Mouse (Mus musculus) liver, embryonic 14.5 days (tissue): ENCODE data around the gene Fam241b. TPM values are rescaled to one million over a fixed set of nuclear protein-coding genes. Genes with fewer than 3 reads are reported as not detected.

Source experiments
- ATAC-seq: fragments of 200-750 bp; cut with Nextera tagmentation; 2 replicates; pipeline ENCODE4 v1.8.0; 2017; ENCODE audit warnings: moderate number of reproducible peaks, mild to moderate bottlenecking, moderate library complexity; ENCODE audit not compliant: insufficient read depth
- DNase-seq, 3 experiments: peaks; one replicate each; pipeline ENCODE4 v3.0.0-alpha.2; 2012 to 2013; ENCODE audit warnings: low read depth in 3 of 3, low spot score in 3 of 3
- H3K27ac ChIP-seq: fragments of 300-500 bp; sonication (generic); 2 replicates; pipeline ENCODE4 v1.5.1; 2014; ENCODE audit warnings: moderate library complexity, mild to moderate bottlenecking, control low read depth, inconsistent platforms
- H3K27me3 ChIP-seq: fragments of 300-500 bp; sonication (generic); 2 replicates; pipeline ENCODE4 v1.6.1; 2014; ENCODE audit warnings: mild to moderate bottlenecking, low read length, moderate library complexity; ENCODE audit not compliant: control insufficient read depth, insufficient read depth
- H3K36me3 ChIP-seq: fragments of 300-500 bp; sonication (generic); replicated peaks from 2 replicates; pipeline ENCODE4 v1.6.1; 2014; ENCODE audit warnings: low read depth; ENCODE audit not compliant: control insufficient read depth, insufficient read depth
- H3K4me1 ChIP-seq, 2 experiments: fragments of 200-500 bp in 1 of 2; fragments of 300-500 bp in 1 of 2; sonication (generic) in 1 of 2; replicated peaks; 2 replicates each; pipeline ENCODE4 v1.6.1; 2012 to 2014; ENCODE audit warnings: antibody characterized with exemption in 1 of 2, inconsistent platforms in 1 of 2, low read length in 1 of 2; ENCODE audit not compliant: control insufficient read depth in 2 of 2, insufficient read depth in 2 of 2
- H3K4me2 ChIP-seq: fragments of 300-500 bp; sonication (generic); 2 replicates; pipeline ENCODE4 v1.6.1; 2014; ENCODE audit warnings: low read depth, mild to moderate bottlenecking, control low read depth, moderate library complexity
- H3K4me3 ChIP-seq, 2 experiments: fragments of 200-500 bp in 1 of 2; fragments of 300-500 bp in 1 of 2; sonication (generic) in 1 of 2; 2 replicates each; pipeline ENCODE4 v1.5.1; 2012 to 2014; ENCODE audit warnings: low read depth in 2 of 2, low read length in 2 of 2, mild to moderate bottlenecking in 2 of 2, control low read depth in 1 of 2, inconsistent platforms in 1 of 2, moderate library complexity in 1 of 2; ENCODE audit not compliant: insufficient read depth in 1 of 2
- H3K9ac ChIP-seq: fragments of 300-500 bp; sonication (generic); replicated peaks from 2 replicates; pipeline ENCODE4 v1.6.1; 2014; ENCODE audit warnings: mild to moderate bottlenecking, control low read depth, moderate library complexity
- H3K9me3 ChIP-seq: fragments of 300-500 bp; sonication (generic); 2 replicates; pipeline ENCODE4 v1.6.1; 2016; ENCODE audit warnings: low read length, mixed read lengths; ENCODE audit not compliant: control insufficient read depth
- CTCF ChIP-seq: IDR thresholded peaks from 2 replicates; pipeline ENCODE4 v1.5.1; 2016; ENCODE audit warnings: antibody characterized with exemption, low read depth, control low read depth
- EP300 ChIP-seq: IDR thresholded peaks from 2 replicates; pipeline ENCODE4 v1.6.1; 2016; ENCODE audit warnings: antibody characterized with exemption, low read depth
- WGBS: fragments of 180-500 bp; shearing (Covaris S2); extraction: QIAGEN DNeasy Blood & Tissue Kit; methylation state at CpG from one replicate; pipeline ENCODE4 v1.1.7; 2014; ENCODE audit not compliant: insufficient replicate concordance; 5-methylcytosine and 5-hydroxymethylcytosine counted together
- polyA plus RNA-seq, 2 experiments: library from polyadenylated mRNA; depleted of rRNA in 1 of 2; stranded (reverse) in 1 of 2; unstranded in 1 of 2; fragments of >200 nt; fragmentation: Nextera tagmentation in 1 of 2; extraction: Ambion mirVana in 1 of 2; gene quantifications; 2 replicates each; pipeline versions ENCODE4 v1.2.1 to v1.2.3; 2012 to 2014

Fam241b gene
- polyA plus RNA-seq, 2 experiments, result 0.20 to 0.27 TPM

- H3K36me3 ChIP-seq, result no peaks in the 10 kb centered on the region
- H3K27ac ChIP-seq, result no peak overlapping the region
- no peak for ATAC-seq
- no peaks in the 10 kb centered on the region for H3K27me3 ChIP-seq
- no peaks in the 10 kb centered on the region for H3K4me1 ChIP-seq
- H3K9ac ChIP-seq, result no peak overlapping the region
- 37% methylated on average over 12 of the region's 12 CpGs for WGBS
- H3K4me3 ChIP-seq, result no peak overlapping the region
- TF ChIP-seq EP300, result no peak
- no peak for TF ChIP-seq CTCF
- H3K4me2 ChIP-seq, result no peak overlapping the region
- no peak for DNase-seq
- no peaks in the 10 kb centered on the region for H3K9me3 ChIP-seq
These were observed 3.9 kb upstream of the Fam241b start for GRCm38 (mm10) chr10:62147466-62148248.

- Histone ChIP-seq H3K9ac (no peak overlapping the region), H3K36me3 (no peaks in the 10 kb centered on the region), H3K9me3 (no peaks in the 10 kb centered on the region), H3K27me3 (no peaks in the 10 kb centered on the region), H3K4me1 (no peaks in the 10 kb centered on the region), H3K4me3 (no peak overlapping the region), H3K27ac (no peak overlapping the region), H3K4me2 (no peak overlapping the region)
- 50% methylated on average over 5 of the region's 5 CpGs for WGBS
- ATAC-seq, result no peak
- TF ChIP-seq EP300 (no peak), CTCF (no peak)
- no peak for DNase-seq
These were observed 2.2 kb upstream of the Fam241b start for GRCm38 (mm10) chr10:62145957-62146356.

- 24% methylated on average over 3 of the region's 3 CpGs for WGBS
- no peak for ATAC-seq
- Histone ChIP-seq H3K27me3 (peaks cover 25% of the 10 kb centered on the region), H3K4me1 (no peaks in the 10 kb centered on the region), H3K27ac (no peak overlapping the region), H3K9ac (no peak overlapping the region), H3K4me2 (no peak overlapping the region), H3K9me3 (no peaks in the 10 kb centered on the region), H3K4me3 (no peak overlapping the region), H3K36me3 (no peaks in the 10 kb centered on the region)
- TF ChIP-seq CTCF (no peak), EP300 (no peak)
- DNase-seq, result no peak
These were observed 5.7 kb downstream of the Fam241b start for GRCm38 (mm10) chr10:62138040-62138439.

GRCm38 (mm10) chr10:62137150-62137549, 6.6 kb downstream of the Fam241b start:
- DNase-seq, result no peak
- peaks cover 34% of the 10 kb centered on the region for H3K27me3 ChIP-seq
- no peaks in the 10 kb centered on the region for H3K36me3 ChIP-seq
- H3K9ac ChIP-seq, result no peak overlapping the region
- ATAC-seq, result no peak
- H3K4me1 ChIP-seq, result no peaks in the 10 kb centered on the region
- WGBS, result 15% methylated on average over 4 of the region's 4 CpGs
- no peak for TF ChIP-seq EP300
- no peak for TF ChIP-seq CTCF
- H3K27ac ChIP-seq, result no peak overlapping the region
- no peaks in the 10 kb centered on the region for H3K9me3 ChIP-seq
- no peak overlapping the region for H3K4me3 ChIP-seq
- no peak overlapping the region for H3K4me2 ChIP-seq

- H3K4me2 ChIP-seq, result no peak overlapping the region
- ATAC-seq (no peak), DNase-seq (no peak)
- H3K4me1 ChIP-seq, result no peaks in the 10 kb centered on the region
- 8% methylated on average over 8 of the region's 8 CpGs for WGBS
- no peaks in the 10 kb centered on the region for H3K9me3 ChIP-seq
- peaks cover 44% of the 10 kb centered on the region for H3K27me3 ChIP-seq
- no peak for TF ChIP-seq EP300
- TF ChIP-seq CTCF, result no peak
- no peaks in the 10 kb centered on the region for H3K36me3 ChIP-seq
- H3K9ac ChIP-seq, result no peak overlapping the region
- H3K27ac ChIP-seq, result no peak overlapping the region
- no peak overlapping the region for H3K4me3 ChIP-seq
These were observed 7.8 kb downstream of the Fam241b start for GRCm38 (mm10) chr10:62135696-62136470.
